Mouse (Mus musculus): ENCODE measurements around the gene Nt5m. TPM values are rescaled to one million over a fixed set of nuclear protein-coding genes. Genes with fewer than 3 reads are reported as not detected.

Gene Nt5m
- polyA plus RNA-seq, 1 experiment from 2014 or later = 31.6 TPM

Other genes with a start within 250 kb of the Nt5m start
- gene Olfr223, start 246.2 kb upstream of the Nt5m start, polyA plus RNA-seq (2015; fragmentation: Nextera tagmentation; extraction: Ambion mirVana) = not detected in 2 replicates
- gene Mprip, start 178.1 kb upstream of the Nt5m start, polyA plus RNA-seq (2015; fragmentation: Nextera tagmentation; extraction: Ambion mirVana) = 45.6 and 46.7 TPM in 2 replicates
- 6.0 and 7.7 TPM in 2 replicates for gene Pld6, start 51.8 kb upstream of the Nt5m start, polyA plus RNA-seq (2015; fragmentation: Nextera tagmentation; extraction: Ambion mirVana)
- 34.1 and 35.6 TPM in 2 replicates for gene Flcn, start 29.4 kb upstream of the Nt5m start, polyA plus RNA-seq (2015; fragmentation: Nextera tagmentation; extraction: Ambion mirVana)
- 172 and 174 TPM in 2 replicates for gene Cops3, start 391 bp downstream of the Nt5m start, polyA plus RNA-seq (2015; fragmentation: Nextera tagmentation; extraction: Ambion mirVana)
- gene Med9, start 108.8 kb downstream of the Nt5m start, polyA plus RNA-seq (2015; fragmentation: Nextera tagmentation; extraction: Ambion mirVana) = 33.5 and 35.7 TPM in 2 replicates
- gene Rasd1, start 125.5 kb downstream of the Nt5m start, polyA plus RNA-seq (2015; fragmentation: Nextera tagmentation; extraction: Ambion mirVana) = 2.5 and 2.7 TPM in 2 replicates
- 8.1 and 9.5 TPM in 2 replicates for gene Pemt, start 207.0 kb downstream of the Nt5m start, polyA plus RNA-seq (2015; fragmentation: Nextera tagmentation; extraction: Ambion mirVana)

Measured in stomach, embryonic 16.5 days (tissue).